Mouse (Mus musculus): ENCODE measurements at regions not wholly inside any gene's neighbourhood (a gene's known extent, or its start where the extent isn't known, plus 50 kb on each side); places are given as distances from the start of the nearest gene placed in this dataset.
"Not testable (repeated sequence)": the region's sequence is repeated elsewhere in the genome, so short reads cannot be mapped to it uniquely, and the experiment has no call there.

DNA sequence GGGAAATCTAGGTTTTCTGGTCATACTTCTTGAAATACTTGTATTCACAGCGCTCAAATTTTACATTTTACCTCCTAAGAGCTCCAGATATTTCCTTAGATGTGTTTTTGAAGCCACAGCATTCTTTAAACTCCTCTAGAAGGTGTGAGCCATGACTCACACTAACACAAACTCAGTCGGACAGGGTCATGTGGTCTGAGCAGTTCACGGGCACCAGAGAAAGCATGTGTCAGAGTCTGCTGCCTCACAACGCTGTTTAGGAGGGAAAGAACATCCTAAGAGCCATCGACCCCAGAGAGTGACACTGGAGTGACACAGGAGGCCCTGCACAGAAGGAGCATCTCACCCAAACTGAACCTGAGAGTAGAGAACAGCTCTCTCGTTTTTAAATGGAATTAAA, 332.2 kb downstream of the Lrig3 start:
- H3K9me3 ChIP-seq (ENCODE audit: control insufficient read depth, low read length), result no peaks in the 10 kb centered on the region
- DNase-seq (ENCODE audit: low spot score), result no peak
- H3K4me2 ChIP-seq (replicated peaks; ENCODE audit: low read depth, low read length), result no peak overlapping the region
- H3K27me3 ChIP-seq (ENCODE audit: control insufficient read depth, insufficient read depth, low read length), result no peaks in the 10 kb centered on the region
- WGBS, result 72% methylated on average over 6 of the region's 6 CpGs
- no peak for ATAC-seq (ENCODE audit: low FRiP score)
- H3K4me1 ChIP-seq (replicated peaks; ENCODE audit: control insufficient read depth, insufficient read depth, low read length), result no peaks in the 10 kb centered on the region
- H3K27ac ChIP-seq (ENCODE audit: low read depth, low read length), result no peak overlapping the region
- H3K9ac ChIP-seq (ENCODE audit: low read depth, low read length), result no peak overlapping the region
- no peak overlapping the region for H3K4me3 ChIP-seq (ENCODE audit: low read depth, low read length)
- H3K36me3 ChIP-seq (ENCODE audit: control insufficient read depth, insufficient read depth, low read length), result no peaks in the 10 kb centered on the region

DNA sequence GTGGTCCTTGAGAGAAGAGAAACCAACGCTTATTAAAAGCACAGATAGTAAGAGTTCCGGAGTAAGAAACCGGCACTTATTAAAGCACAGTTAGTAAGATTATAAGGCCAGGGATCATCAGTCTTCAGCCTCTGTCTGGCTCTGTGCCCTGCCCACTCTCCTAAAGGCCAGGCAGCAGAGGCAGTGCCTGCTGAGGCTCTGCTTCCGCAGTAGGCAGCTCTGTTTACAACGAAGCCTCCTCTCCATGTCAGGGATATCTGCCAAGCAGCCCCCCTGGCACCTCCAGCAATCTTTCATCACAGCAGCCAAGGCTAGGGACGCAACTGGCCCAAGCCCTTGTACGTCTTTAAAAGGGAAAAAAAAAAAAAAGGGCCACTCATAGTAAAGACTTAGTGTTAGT, 329.9 kb downstream of the Lrig3 start:
- Histone ChIP-seq H3K27me3 (ENCODE audit: control insufficient read depth, insufficient read depth, low read length) (no peaks in the 10 kb centered on the region), H3K4me1 (replicated peaks; ENCODE audit: control insufficient read depth, insufficient read depth, low read length) (no peaks in the 10 kb centered on the region), H3K9ac (ENCODE audit: low read depth, low read length) (no peak overlapping the region), H3K9me3 (ENCODE audit: control insufficient read depth, low read length) (no peaks in the 10 kb centered on the region), H3K27ac (ENCODE audit: low read depth, low read length) (no peak overlapping the region), H3K36me3 (ENCODE audit: control insufficient read depth, insufficient read depth, low read length) (no peaks in the 10 kb centered on the region), H3K4me3 (ENCODE audit: low read depth, low read length) (no peak overlapping the region), H3K4me2 (replicated peaks; ENCODE audit: low read depth, low read length) (no peak overlapping the region)
- DNase-seq (ENCODE audit: low spot score), result no peak
- whole genome bisulfite sequencing, result 91% methylated on average over 7 of the region's 7 CpGs
- no peak for ATAC-seq (ENCODE audit: low FRiP score)

DNA sequence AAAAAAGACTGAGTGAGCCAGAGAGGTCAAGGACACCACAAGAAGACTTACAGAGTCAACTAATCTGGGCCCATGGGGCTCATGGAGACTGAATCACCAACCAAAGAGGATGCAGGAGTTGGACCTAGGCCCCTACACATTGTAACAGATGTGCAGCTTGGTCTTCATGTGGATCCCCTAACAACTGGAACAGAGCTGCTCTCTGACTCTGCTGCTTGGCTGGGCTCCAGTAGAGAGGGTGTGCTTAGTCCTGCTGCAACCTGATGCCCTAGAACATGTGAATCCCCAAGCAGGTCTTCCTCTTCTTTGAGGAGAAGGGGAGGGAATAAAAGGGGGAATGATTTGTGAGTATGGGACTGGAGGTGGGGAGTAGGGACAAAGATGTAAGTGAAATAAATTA, 325.8 kb downstream of the Lrig3 start:
- no peak for DNase-seq (ENCODE audit: low spot score)
- Histone ChIP-seq H3K9me3 (ENCODE audit: control insufficient read depth, low read length) (no peaks in the 10 kb centered on the region), H3K4me3 (ENCODE audit: low read depth, low read length) (no peak overlapping the region), H3K9ac (ENCODE audit: low read depth, low read length) (no peak overlapping the region), H3K27me3 (ENCODE audit: control insufficient read depth, insufficient read depth, low read length) (no peaks in the 10 kb centered on the region), H3K4me1 (replicated peaks; ENCODE audit: control insufficient read depth, insufficient read depth, low read length) (no peaks in the 10 kb centered on the region), H3K36me3 (ENCODE audit: control insufficient read depth, insufficient read depth, low read length) (no peaks in the 10 kb centered on the region), H3K4me2 (replicated peaks; ENCODE audit: low read depth, low read length) (no peak overlapping the region), H3K27ac (ENCODE audit: low read depth, low read length) (no peak overlapping the region)
- ATAC-seq (ENCODE audit: low FRiP score), result no peak

- not testable (repeated sequence) for H3K36me3 ChIP-seq (ENCODE audit: control insufficient read depth, insufficient read depth, low read length); H3K27ac ChIP-seq (ENCODE audit: low read depth, low read length); H3K27me3 ChIP-seq (ENCODE audit: control insufficient read depth, insufficient read depth, low read length); H3K4me1 ChIP-seq (replicated peaks; ENCODE audit: control insufficient read depth, insufficient read depth, low read length); H3K4me2 ChIP-seq (replicated peaks; ENCODE audit: low read depth, low read length); H3K9me3 ChIP-seq (ENCODE audit: control insufficient read depth, low read length); H3K9ac ChIP-seq (ENCODE audit: low read depth, low read length); ATAC-seq (ENCODE audit: low FRiP score); DNase-seq (ENCODE audit: low spot score); H3K4me3 ChIP-seq (ENCODE audit: low read depth, low read length)
- WGBS, result 97% methylated on average over 5 of the region's 13 CpGs
These were observed 319.1 kb downstream of the Lrig3 start for GRCm38 (mm10) chr10:126285096-126285495.

DNA sequence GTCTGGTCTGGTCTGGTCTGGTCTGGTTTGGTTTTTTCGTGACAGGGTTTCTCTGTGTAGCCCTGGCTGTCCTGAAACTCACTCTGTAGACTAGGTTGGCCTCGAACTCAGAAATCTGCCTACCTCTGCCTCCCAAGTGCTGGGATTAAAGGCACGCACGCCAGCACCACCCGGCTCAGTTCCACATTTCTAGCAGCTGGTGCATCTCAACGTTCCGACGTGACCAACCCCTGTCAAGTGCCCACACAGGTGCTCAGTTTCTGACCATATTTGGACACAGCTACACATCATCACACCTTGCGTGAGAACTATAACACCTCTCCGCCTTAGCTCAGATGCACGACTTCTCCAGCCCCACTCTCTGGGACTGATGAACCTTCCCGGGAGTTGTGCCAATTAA, 304.4 kb downstream of the Lrig3 start:
- no peak for DNase-seq (ENCODE audit: low spot score)

DNA sequence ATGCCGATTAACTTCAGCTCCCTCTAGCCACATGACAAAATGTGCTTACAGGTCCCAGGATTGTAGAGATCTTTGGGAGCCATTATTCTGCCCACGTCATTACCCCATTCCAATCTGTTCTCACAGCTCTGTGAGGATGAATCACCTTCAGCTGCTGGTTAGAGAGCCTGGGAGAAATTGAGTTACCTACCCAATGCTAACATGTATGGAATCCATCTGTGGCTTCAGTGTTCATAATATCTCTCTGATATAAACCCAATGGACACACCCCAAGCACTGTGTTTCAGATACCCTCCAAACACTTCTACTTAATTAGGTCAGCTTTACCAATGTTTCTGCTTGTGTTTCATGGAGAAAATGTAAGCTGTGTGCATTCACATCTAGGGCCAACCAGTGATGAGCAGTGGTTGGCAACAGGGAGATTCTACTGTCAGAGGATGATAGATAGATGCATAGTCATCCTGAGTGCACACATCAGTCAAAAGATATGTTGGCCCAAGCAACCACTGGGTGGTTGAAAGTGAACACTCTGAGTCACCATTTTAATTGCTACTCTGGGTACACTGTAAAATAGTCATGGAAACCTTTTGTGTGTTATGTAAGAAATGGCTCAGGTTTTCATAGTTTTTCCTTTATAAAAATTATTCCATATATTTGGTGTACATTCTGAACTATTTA, 301.5 kb downstream of the Lrig3 start:
- Histone ChIP-seq H3K4me1 (replicated peaks; ENCODE audit: control insufficient read depth, insufficient read depth, low read length) (no peaks in the 10 kb centered on the region), H3K27ac (ENCODE audit: low read depth, low read length) (no peak overlapping the region), H3K9ac (ENCODE audit: low read depth, low read length) (no peak overlapping the region), H3K4me2 (replicated peaks; ENCODE audit: low read depth, low read length) (no peak overlapping the region), H3K4me3 (ENCODE audit: low read depth, low read length) (no peak overlapping the region), H3K9me3 (ENCODE audit: control insufficient read depth, low read length) (no peaks in the 10 kb centered on the region), H3K27me3 (ENCODE audit: control insufficient read depth, insufficient read depth, low read length) (no peaks in the 10 kb centered on the region), H3K36me3 (ENCODE audit: control insufficient read depth, insufficient read depth, low read length) (no peaks in the 10 kb centered on the region)
- 98% methylated on average over 2 of the region's 2 CpGs for WGBS
- no peak for DNase-seq (ENCODE audit: low spot score)
- ATAC-seq (ENCODE audit: low FRiP score), result no peak

More for the DNA sequence above, 304.4 kb downstream of the Lrig3 start:
- Histone ChIP-seq H3K27me3 (ENCODE audit: control insufficient read depth, insufficient read depth, low read length) (no peaks in the 10 kb centered on the region), H3K4me3 (ENCODE audit: low read depth, low read length) (no peak overlapping the region), H3K4me1 (replicated peaks; ENCODE audit: control insufficient read depth, insufficient read depth, low read length) (no peaks in the 10 kb centered on the region), H3K36me3 (ENCODE audit: control insufficient read depth, insufficient read depth, low read length) (no peaks in the 10 kb centered on the region), H3K9me3 (ENCODE audit: control insufficient read depth, low read length) (no peaks in the 10 kb centered on the region), H3K9ac (ENCODE audit: low read depth, low read length) (no peak overlapping the region), H3K4me2 (replicated peaks; ENCODE audit: low read depth, low read length) (no peak overlapping the region), H3K27ac (ENCODE audit: low read depth, low read length) (no peak overlapping the region)
- ATAC-seq (ENCODE audit: low FRiP score), result no peak
- WGBS, result 95% methylated on average over 12 of the region's 12 CpGs

DNA sequence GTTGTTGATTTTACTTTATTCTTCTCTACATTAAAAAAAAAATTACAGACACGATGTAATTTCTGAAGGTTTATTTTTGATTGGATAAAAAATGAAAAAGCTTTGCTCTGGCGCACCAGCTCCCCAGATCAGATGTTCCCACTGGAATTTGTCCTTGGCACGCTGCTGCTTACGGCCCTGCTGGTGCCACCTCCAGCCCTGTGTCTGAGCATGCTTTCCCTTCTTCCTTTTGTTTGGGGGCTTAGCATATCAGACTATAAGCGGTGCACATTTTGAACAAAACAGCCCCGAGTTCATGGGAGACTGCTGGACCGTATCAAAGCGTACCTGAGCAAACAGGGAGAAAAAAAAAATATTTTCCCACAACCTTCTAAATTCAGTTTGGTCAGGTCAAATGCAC, 291.2 kb downstream of the Lrig3 start:
- H3K9ac ChIP-seq (ENCODE audit: low read depth, low read length), result no peak overlapping the region
- no peak overlapping the region for H3K4me3 ChIP-seq (ENCODE audit: low read depth, low read length)
- H3K9me3 ChIP-seq (ENCODE audit: control insufficient read depth, low read length), result no peaks in the 10 kb centered on the region
- H3K4me2 ChIP-seq (replicated peaks; ENCODE audit: low read depth, low read length), result no peak overlapping the region
- no peak overlapping the region for H3K27ac ChIP-seq (ENCODE audit: low read depth, low read length)
- H3K4me1 ChIP-seq (replicated peaks; ENCODE audit: control insufficient read depth, insufficient read depth, low read length), result no peaks in the 10 kb centered on the region
- no peak for ATAC-seq (ENCODE audit: low FRiP score)
- H3K36me3 ChIP-seq (ENCODE audit: control insufficient read depth, insufficient read depth, low read length), result no peaks in the 10 kb centered on the region
- WGBS, result 86% methylated on average over 8 of the region's 8 CpGs
- H3K27me3 ChIP-seq (ENCODE audit: control insufficient read depth, insufficient read depth, low read length), result no peaks in the 10 kb centered on the region
- DNase-seq (ENCODE audit: low spot score), result no peak

DNA sequence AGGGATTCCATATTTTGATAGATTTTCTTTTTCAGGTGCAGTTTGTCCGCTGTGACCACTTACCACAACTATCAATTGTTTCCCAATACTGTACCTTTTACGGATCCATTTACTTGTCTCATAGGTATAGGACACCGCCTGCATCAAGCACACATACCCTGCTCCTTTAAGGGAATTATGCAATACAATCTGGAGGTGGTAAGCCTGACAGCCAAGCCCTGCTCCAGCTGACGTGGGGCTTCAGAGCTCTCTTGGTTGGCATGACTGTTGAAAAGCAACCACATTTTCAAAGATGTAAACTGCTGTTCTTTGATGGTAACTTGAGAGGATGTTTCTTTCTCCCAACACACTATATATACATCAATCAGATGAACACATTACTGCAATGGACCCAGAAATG, 288.2 kb downstream of the Lrig3 start:
- WGBS, result 86% methylated on average over 4 of the region's 4 CpGs
- Histone ChIP-seq H3K9ac (ENCODE audit: low read depth, low read length) (no peak overlapping the region), H3K4me3 (ENCODE audit: low read depth, low read length) (no peak overlapping the region), H3K36me3 (ENCODE audit: control insufficient read depth, insufficient read depth, low read length) (no peaks in the 10 kb centered on the region), H3K4me2 (replicated peaks; ENCODE audit: low read depth, low read length) (no peak overlapping the region), H3K27me3 (ENCODE audit: control insufficient read depth, insufficient read depth, low read length) (no peaks in the 10 kb centered on the region), H3K9me3 (ENCODE audit: control insufficient read depth, low read length) (no peaks in the 10 kb centered on the region), H3K4me1 (replicated peaks; ENCODE audit: control insufficient read depth, insufficient read depth, low read length) (no peaks in the 10 kb centered on the region), H3K27ac (ENCODE audit: low read depth, low read length) (no peak overlapping the region)
- ATAC-seq (ENCODE audit: low FRiP score) (no peak), DNase-seq (ENCODE audit: low spot score) (no peak)

DNA sequence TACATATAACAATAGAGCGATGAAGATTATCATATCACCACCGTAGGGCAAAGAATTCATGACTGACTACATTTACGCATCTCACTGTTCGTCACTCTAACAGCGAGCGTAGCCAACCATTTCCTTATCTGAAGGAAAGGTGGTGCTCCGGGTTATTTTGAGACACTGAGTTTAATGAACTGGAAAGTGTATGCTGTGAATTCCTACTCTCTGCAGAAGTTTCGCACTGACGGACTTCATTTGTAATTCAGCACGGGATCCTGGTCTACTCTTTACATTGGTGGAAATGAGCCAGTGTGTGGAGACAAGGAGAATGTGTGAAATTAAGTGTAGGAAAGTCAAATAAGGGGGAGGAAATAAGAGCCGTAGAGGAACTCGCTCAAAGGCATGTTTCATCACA, 283.2 kb downstream of the Lrig3 start:
- Histone ChIP-seq H3K9ac (ENCODE audit: low read depth, low read length) (no peak overlapping the region), H3K9me3 (ENCODE audit: control insufficient read depth, low read length) (no peaks in the 10 kb centered on the region), H3K4me3 (ENCODE audit: low read depth, low read length) (no peak overlapping the region), H3K36me3 (ENCODE audit: control insufficient read depth, insufficient read depth, low read length) (no peaks in the 10 kb centered on the region), H3K27ac (ENCODE audit: low read depth, low read length) (no peak overlapping the region), H3K27me3 (ENCODE audit: control insufficient read depth, insufficient read depth, low read length) (no peaks in the 10 kb centered on the region), H3K4me2 (replicated peaks; ENCODE audit: low read depth, low read length) (no peak overlapping the region), H3K4me1 (replicated peaks; ENCODE audit: control insufficient read depth, insufficient read depth, low read length) (no peaks in the 10 kb centered on the region)
- ATAC-seq (ENCODE audit: low FRiP score), result no peak
- 71% methylated on average over 12 of the region's 12 CpGs for WGBS
- DNase-seq (ENCODE audit: low spot score), result no peak
